Mouse (Mus musculus): ENCODE measurements around the gene Commd9.

Commd9 gene

GRCm38 (mm10) chr2:101923181-101923580, 37.1 kb downstream of the Commd9 start:
- no peak overlapping the region for H3K4me3 ChIP-seq (replicated peaks; ENCODE audit: low read length)
- peaks cover 14% of the 10 kb centered on the region for H3K9me3 ChIP-seq (ENCODE audit: low read length)
- TF ChIP-seq POU5F1 (IDR thresholded peaks at IDR 0.05; ENCODE audit: borderline replicate concordance, low read length) (no peak), NANOG (IDR thresholded peaks at IDR 0.05; ENCODE audit: borderline replicate concordance, low read length) (no peak), CTCF (conservative IDR thresholded peaks at IDR 0.05; ENCODE audit: low read length) (no peak)
- H3K4me1 ChIP-seq (replicated peaks; ENCODE audit: low read depth, low read length): no peaks in the 10 kb centered on the region
- H3K27me3 ChIP-seq (ENCODE audit: insufficient read depth, low read length): peaks cover 3% of the 10 kb centered on the region; the same call in 1 of the 2 replicates
- H3K36me3 ChIP-seq (ENCODE audit: insufficient read depth, low read length): no peaks in the 10 kb centered on the region

- Histone ChIP-seq H3K4me3 (replicated peaks; ENCODE audit: low read length) (no peak overlapping the region), H3K9me3 (ENCODE audit: low read length) (peaks cover 19% of the 10 kb centered on the region), H3K27me3 (ENCODE audit: insufficient read depth, low read length) (peaks cover 3% of the 10 kb centered on the region; the same call in 1 of the 2 replicates), H3K4me1 (replicated peaks; ENCODE audit: low read depth, low read length) (no peaks in the 10 kb centered on the region), H3K36me3 (ENCODE audit: insufficient read depth, low read length) (no peaks in the 10 kb centered on the region)
- TF ChIP-seq CTCF (conservative IDR thresholded peaks at IDR 0.05; ENCODE audit: low read length) (no peak), NANOG (IDR thresholded peaks at IDR 0.05; ENCODE audit: borderline replicate concordance, low read length) (no peak), POU5F1 (IDR thresholded peaks at IDR 0.05; ENCODE audit: borderline replicate concordance, low read length) (no peak)
Observed at GRCm38 (mm10) chr2:101925183-101925582, 39.1 kb downstream of the Commd9 start.

- no peaks in the 10 kb centered on the region for H3K4me1 ChIP-seq (replicated peaks; ENCODE audit: low read depth, low read length)
- no peaks in the 10 kb centered on the region for H3K36me3 ChIP-seq (ENCODE audit: insufficient read depth, low read length)
- H3K9me3 ChIP-seq (ENCODE audit: low read length): peaks cover 19% of the 10 kb centered on the region
- TF ChIP-seq NANOG (IDR thresholded peaks at IDR 0.05; ENCODE audit: borderline replicate concordance, low read length) (no peak), POU5F1 (IDR thresholded peaks at IDR 0.05; ENCODE audit: borderline replicate concordance, low read length) (no peak), CTCF (conservative IDR thresholded peaks at IDR 0.05; ENCODE audit: low read length) (no peak)
- peaks cover 3% of the 10 kb centered on the region; the same call in 1 of the 2 replicates for H3K27me3 ChIP-seq (ENCODE audit: insufficient read depth, low read length)
- H3K4me3 ChIP-seq (replicated peaks; ENCODE audit: low read length): no peak overlapping the region
Observed at GRCm38 (mm10) chr2:101925591-101926188, 39.6 kb downstream of the Commd9 start.

GRCm38 (mm10) chr2:101932169-101932936, 46.3 kb downstream of the Commd9 start:
- Histone ChIP-seq H3K9me3 (ENCODE audit: low read length) (peaks cover 14% of the 10 kb centered on the region), H3K4me1 (replicated peaks; ENCODE audit: low read depth, low read length) (no peaks in the 10 kb centered on the region), H3K4me3 (replicated peaks; ENCODE audit: low read length) (no peak overlapping the region), H3K36me3 (ENCODE audit: insufficient read depth, low read length) (no peaks in the 10 kb centered on the region), H3K27me3 (ENCODE audit: insufficient read depth, low read length) (no peaks in the 10 kb centered on the region)
- TF ChIP-seq CTCF (conservative IDR thresholded peaks at IDR 0.05; ENCODE audit: low read length) (no peak), POU5F1 (IDR thresholded peaks at IDR 0.05; ENCODE audit: borderline replicate concordance, low read length) (no peak), NANOG (IDR thresholded peaks at IDR 0.05; ENCODE audit: borderline replicate concordance, low read length) (no peak)

- Histone ChIP-seq H3K4me1 (replicated peaks; ENCODE audit: low read depth, low read length) (no peaks in the 10 kb centered on the region), H3K4me3 (replicated peaks; ENCODE audit: low read length) (no peak overlapping the region), H3K27me3 (ENCODE audit: insufficient read depth, low read length) (no peaks in the 10 kb centered on the region), H3K36me3 (ENCODE audit: insufficient read depth, low read length) (no peaks in the 10 kb centered on the region), H3K9me3 (ENCODE audit: low read length) (peaks cover 4% of the 10 kb centered on the region)
- TF ChIP-seq NANOG (IDR thresholded peaks at IDR 0.05; ENCODE audit: borderline replicate concordance, low read length): no peak
- TF ChIP-seq POU5F1 (IDR thresholded peaks at IDR 0.05; ENCODE audit: borderline replicate concordance, low read length): no peak
- TF ChIP-seq CTCF (conservative IDR thresholded peaks at IDR 0.05; ENCODE audit: low read length): no peak
Observed at GRCm38 (mm10) chr2:101933301-101933700, 47.3 kb downstream of the Commd9 start.

GRCm38 (mm10) chr2:101935006-101935405, 49.0 kb downstream of the Commd9 start:
- Histone ChIP-seq H3K4me3 (replicated peaks; ENCODE audit: low read length) (no peak overlapping the region), H3K4me1 (replicated peaks; ENCODE audit: low read depth, low read length) (no peaks in the 10 kb centered on the region), H3K27me3 (ENCODE audit: insufficient read depth, low read length) (no peaks in the 10 kb centered on the region), H3K9me3 (ENCODE audit: low read length) (no peaks in the 10 kb centered on the region), H3K36me3 (ENCODE audit: insufficient read depth, low read length) (no peaks in the 10 kb centered on the region)
- TF ChIP-seq NANOG (IDR thresholded peaks at IDR 0.05; ENCODE audit: borderline replicate concordance, low read length) (no peak), CTCF (conservative IDR thresholded peaks at IDR 0.05; ENCODE audit: low read length) (no peak), POU5F1 (IDR thresholded peaks at IDR 0.05; ENCODE audit: borderline replicate concordance, low read length) (no peak)

- Histone ChIP-seq H3K4me1 (replicated peaks; ENCODE audit: low read depth, low read length) (no peaks in the 10 kb centered on the region), H3K27me3 (ENCODE audit: insufficient read depth, low read length) (no peaks in the 10 kb centered on the region), H3K9me3 (ENCODE audit: low read length) (no peaks in the 10 kb centered on the region), H3K4me3 (replicated peaks; ENCODE audit: low read length) (no peak overlapping the region), H3K36me3 (ENCODE audit: insufficient read depth, low read length) (peaks cover 43% of the 10 kb centered on the region)
- TF ChIP-seq POU5F1 (IDR thresholded peaks at IDR 0.05; ENCODE audit: borderline replicate concordance, low read length) (no peak), CTCF (conservative IDR thresholded peaks at IDR 0.05; ENCODE audit: low read length) (no peak), NANOG (IDR thresholded peaks at IDR 0.05; ENCODE audit: borderline replicate concordance, low read length) (no peak)
Observed at GRCm38 (mm10) chr2:101950716-101951520, 64.9 kb downstream of the Commd9 start.
